Mouse (Mus musculus) embryonic facial prominence, embryonic 15.5 days (tissue): Measurements from ENCODE around the gene Chrng. TPM values are rescaled to one million over a fixed set of nuclear protein-coding genes. Genes with fewer than 3 reads are reported as not detected.
A peak's percentile ranks its signal among the peaks of the same experiment; 100 is the strongest.

ENCODE experiments used
- ATAC-seq: fragments of 200-750 bp; cut with Nextera tagmentation; 2 replicates; pipeline ENCODE4 v1.8.0; 2017; ENCODE audit warnings: low read depth, moderate TSS enrichment; ENCODE audit not compliant: insufficient number of reproducible peaks, low FRiP score, low TSS enrichment
- H3K27ac ChIP-seq: fragments of 300-500 bp; sonication (generic); replicated peaks from 2 replicates; pipeline ENCODE4 v1.5.1; 2015; ENCODE audit warnings: mild to moderate bottlenecking, inconsistent platforms
- H3K27me3 ChIP-seq: fragments of 300-500 bp; sonication (generic); 2 replicates; pipeline ENCODE4 v1.6.1; 2015; ENCODE audit warnings: inconsistent platforms
- H3K36me3 ChIP-seq: fragments of 300-500 bp; sonication (generic); 2 replicates; pipeline ENCODE4 v1.6.1; 2015; ENCODE audit warnings: mild to moderate bottlenecking, inconsistent platforms
- H3K4me1 ChIP-seq: fragments of 300-500 bp; sonication (generic); 2 replicates; pipeline ENCODE4 v1.6.1; 2015; ENCODE audit warnings: inconsistent platforms
- H3K4me2 ChIP-seq: fragments of 300-500 bp; sonication (generic); replicated peaks from 2 replicates; pipeline ENCODE4 v1.6.1; 2015; ENCODE audit warnings: mild to moderate bottlenecking, inconsistent platforms
- H3K4me3 ChIP-seq: fragments of 300-500 bp; sonication (generic); replicated peaks from 2 replicates; pipeline ENCODE4 v1.5.1; 2015; ENCODE audit warnings: mild to moderate bottlenecking, inconsistent platforms
- H3K9ac ChIP-seq: fragments of 300-500 bp; sonication (generic); 2 replicates; pipeline ENCODE4 v1.6.1; 2015; ENCODE audit warnings: inconsistent platforms
- H3K9me3 ChIP-seq: fragments of 300-500 bp; sonication (generic); replicated peaks from 2 replicates; pipeline ENCODE4 v1.6.1; 2016; ENCODE audit warnings: inconsistent platforms
- WGBS: fragments of 180-500 bp; shearing (Covaris S2); methylation state at CpG from one replicate; pipeline ENCODE4 v1.1.7; 2015; 5-methylcytosine and 5-hydroxymethylcytosine counted together
- polyA plus RNA-seq: library from polyadenylated mRNA; unstranded; fragments of >200 nt; fragmentation: Nextera tagmentation; extraction: Ambion mirVana; gene quantifications from 2 replicates; pipeline ENCODE4 v1.2.1, GENCODE M21; 2015

Chrng gene
- 24.4 and 34.2 TPM in 2 replicates for polyA plus RNA-seq

DNA sequence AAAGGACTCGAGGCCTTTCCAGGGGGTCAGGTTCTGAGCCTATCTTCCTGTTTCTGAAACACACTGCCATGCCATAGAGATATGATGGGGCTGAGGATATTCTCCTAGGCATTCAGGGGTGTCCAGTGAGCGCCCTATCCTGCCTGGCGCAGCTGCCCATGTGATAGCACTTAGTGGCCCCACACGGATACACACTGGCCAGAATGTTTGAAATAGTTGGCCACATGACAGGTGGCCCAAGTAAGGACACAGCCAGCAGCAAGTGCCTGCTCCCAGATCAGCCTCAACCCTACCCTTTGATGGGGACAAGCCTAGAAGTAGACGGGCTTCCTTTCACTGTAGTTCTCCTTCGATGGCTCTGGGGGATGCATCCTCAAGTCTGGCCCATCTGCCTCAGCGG is at the start of gene Chrng:
Gene Chrng (plus strand): TSS at position 193 of the 400 bp plus-strand sequence.
- Histone ChIP-seq H3K9me3 (no peaks in the 10 kb centered on the region), H3K4me3 (no peak within 1 kb of the TSS), H3K4me1 (no peaks in the 10 kb centered on the region), H3K4me2 (no peak within 1 kb of the TSS), H3K27ac (peak within 1 kb of the TSS; percentile 65), H3K36me3 (no peaks in the 10 kb centered on the region), H3K9ac (no peak within 1 kb of the TSS), H3K27me3 (peaks cover 30% of the 10 kb centered on the region)
- no peak for ATAC-seq
- WGBS, result 87% methylated on average over 7 of the region's 7 CpGs

DNA sequence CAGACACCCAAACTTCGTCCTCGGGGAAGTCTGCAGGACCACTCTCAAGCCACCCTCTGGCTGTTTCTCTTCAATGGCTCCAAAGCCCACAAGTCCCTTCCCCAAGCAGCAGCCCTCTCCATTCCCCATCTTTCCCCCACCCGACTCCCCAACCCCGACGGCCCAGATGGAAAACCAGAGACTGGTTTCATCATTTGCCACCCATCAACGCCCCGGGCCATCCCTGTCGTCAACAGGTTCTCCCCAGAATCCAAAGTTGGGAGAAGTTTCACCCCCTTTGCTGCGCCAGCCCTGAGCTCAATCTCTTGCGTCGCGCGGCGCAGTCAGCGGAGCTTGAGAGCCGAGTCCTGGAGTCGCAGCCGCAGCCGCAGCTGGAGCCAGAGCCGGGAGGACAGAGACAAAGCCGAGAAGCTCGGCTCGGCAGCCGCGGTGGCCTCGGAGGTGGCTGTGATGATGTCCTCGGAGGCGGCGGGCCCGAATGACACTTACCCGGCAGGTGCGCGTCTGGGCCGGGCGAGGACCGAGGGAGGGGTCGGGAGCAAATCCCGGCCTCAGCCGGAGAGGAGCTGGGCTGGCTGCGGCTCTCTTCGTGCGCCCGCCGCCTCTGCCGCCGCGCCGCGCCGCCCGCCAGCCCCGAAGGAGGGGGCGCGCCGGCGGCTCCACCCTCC is 48.8 kb upstream of the Chrng start:
- no peak overlapping the region for H3K9ac ChIP-seq
- WGBS, result under 1% methylated on average over 27 of the region's 56 CpGs
- peaks cover 94% of the 10 kb centered on the region for H3K27me3 ChIP-seq
- ATAC-seq, result no peak
- no peaks in the 10 kb centered on the region for H3K9me3 ChIP-seq
- H3K4me1 ChIP-seq, result peaks cover 30% of the 10 kb centered on the region
- H3K27ac ChIP-seq, result no peak overlapping the region
- no peaks in the 10 kb centered on the region for H3K36me3 ChIP-seq
- peak overlapping the region; percentile 81 for H3K4me2 ChIP-seq
- peak overlapping the region; percentile 44 for H3K4me3 ChIP-seq

DNA sequence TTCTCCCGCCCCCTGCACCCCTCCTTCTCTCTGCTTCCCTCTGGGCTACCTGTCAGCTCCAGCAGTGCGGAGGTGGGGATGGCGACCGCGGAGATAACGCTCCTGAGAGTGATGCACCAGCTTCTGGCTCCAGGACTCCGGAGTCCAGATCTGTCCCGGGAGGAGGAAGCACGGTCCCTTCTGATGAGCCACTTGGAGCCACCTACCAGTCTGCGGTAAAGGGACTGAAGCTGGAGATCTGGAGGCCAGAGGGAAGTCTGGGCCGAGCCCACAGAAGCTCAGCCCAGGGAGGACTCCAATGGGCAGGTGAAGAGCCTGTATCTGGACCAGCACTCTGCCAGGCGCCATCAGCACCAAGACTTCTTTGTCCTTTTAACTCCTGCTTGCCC is 48.3 kb upstream of the Chrng start, which contains the start of gene Ecel1:
Gene Ecel1 (minus strand): TSS at position 323 of the 389 bp plus-strand sequence.
- Histone ChIP-seq H3K27ac (no peak within 1 kb of the TSS), H3K36me3 (no peaks in the 10 kb centered on the region), H3K4me1 (peaks cover 30% of the 10 kb centered on the region), H3K9ac (no peak within 1 kb of the TSS), H3K27me3 (peaks cover 89% of the 10 kb centered on the region), H3K4me2 (peak within 1 kb of the TSS; percentile 81), H3K9me3 (no peaks in the 10 kb centered on the region), H3K4me3 (peak within 1 kb of the TSS; percentile 44)
- WGBS, result under 1% methylated on average over 11 of the region's 12 CpGs
- ATAC-seq, result no peak

DNA sequence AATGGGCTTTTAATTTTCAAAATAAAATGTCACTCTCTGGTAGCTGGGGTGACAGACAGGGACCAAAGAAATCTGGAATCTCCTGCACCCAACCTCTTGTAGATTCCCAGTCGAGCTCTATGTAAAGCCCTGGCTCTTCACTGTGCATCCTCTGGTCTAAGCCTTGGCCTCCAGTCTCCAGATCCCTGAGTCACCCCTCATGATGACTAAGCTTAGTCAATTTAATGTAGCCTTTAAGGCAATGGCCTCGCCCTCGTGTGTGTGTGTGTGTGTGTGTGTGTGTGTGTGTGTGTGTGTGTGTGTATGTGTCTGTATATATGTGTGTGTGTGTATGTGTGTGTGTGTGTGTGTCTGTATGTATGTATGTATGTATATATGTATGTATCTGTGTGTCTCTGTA is 45.1 kb upstream of the Chrng start:
- 75% methylated on average over 3 of the region's 3 CpGs for WGBS

DNA sequence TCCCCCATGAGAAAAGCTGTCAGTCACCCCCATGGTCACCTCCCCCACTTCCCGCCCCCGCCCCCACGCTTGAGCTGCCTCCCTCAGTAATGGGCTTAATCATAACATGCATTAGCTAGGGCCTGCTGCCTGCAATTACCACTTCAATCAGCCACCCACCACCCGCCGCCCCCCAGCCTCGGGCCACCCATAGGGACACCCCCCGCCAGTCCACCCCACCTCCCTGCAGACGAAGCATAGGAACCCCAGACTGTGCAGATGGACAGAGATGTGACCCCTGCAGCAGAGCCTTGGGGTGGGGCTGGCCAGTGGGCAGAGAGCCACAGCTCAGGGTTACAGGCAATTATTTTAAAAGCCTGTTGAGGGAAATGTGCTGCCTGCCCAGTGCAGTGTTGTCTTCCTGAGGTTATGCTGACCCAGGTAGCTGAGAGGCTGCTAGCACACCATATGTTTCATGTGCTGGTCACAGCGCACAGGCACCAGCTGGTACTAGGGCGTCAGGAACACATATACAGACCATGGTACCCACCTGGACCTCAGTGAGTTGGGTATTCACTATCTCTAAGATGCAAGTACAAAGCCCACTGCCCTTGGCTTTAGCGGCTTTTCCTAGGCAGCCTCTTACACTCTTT is 40.2 kb upstream of the Chrng start:
- Histone ChIP-seq H3K36me3 (no peaks in the 10 kb centered on the region), H3K9ac (no peak overlapping the region), H3K27ac (no peak overlapping the region), H3K4me2 (no peak overlapping the region), H3K4me1 (no peaks in the 10 kb centered on the region), H3K9me3 (no peaks in the 10 kb centered on the region), H3K4me3 (no peak overlapping the region), H3K27me3 (peaks cover 25% of the 10 kb centered on the region)
- ATAC-seq, result no peak
- WGBS, result 27% methylated on average over 11 of the region's 11 CpGs

More for the DNA sequence above, 45.1 kb upstream of the Chrng start:
- no peaks in the 10 kb centered on the region for H3K36me3 ChIP-seq
- peaks cover 60% of the 10 kb centered on the region for H3K27me3 ChIP-seq
- no peak for ATAC-seq
- H3K4me2 ChIP-seq, result no peak overlapping the region
- H3K4me3 ChIP-seq, result no peak overlapping the region
- H3K9me3 ChIP-seq, result no peaks in the 10 kb centered on the region
- H3K9ac ChIP-seq, result no peak overlapping the region
- no peak overlapping the region for H3K27ac ChIP-seq
- H3K4me1 ChIP-seq, result peaks cover 18% of the 10 kb centered on the region

DNA sequence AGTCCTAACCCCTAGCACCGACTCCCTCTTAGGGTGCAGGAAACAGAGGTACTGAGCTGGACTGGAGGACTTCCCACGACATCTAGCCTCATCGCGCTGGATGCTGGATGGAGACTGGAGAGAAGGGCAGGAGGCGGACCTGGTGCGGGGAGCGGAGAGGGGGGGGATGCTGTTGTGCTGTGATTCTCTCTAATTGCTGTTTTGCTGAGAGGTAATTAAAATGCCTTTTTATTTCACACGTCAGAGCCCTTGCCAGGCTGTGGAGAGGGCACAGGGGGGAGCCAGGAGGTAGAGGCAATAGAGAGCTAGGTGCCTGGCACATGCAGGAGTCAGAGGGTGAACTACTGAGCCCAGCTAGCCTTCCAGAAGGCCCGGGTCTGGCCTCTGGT is 39.7 kb upstream of the Chrng start:
- no peak for ATAC-seq
- Histone ChIP-seq H3K4me3 (no peak overlapping the region), H3K4me1 (no peaks in the 10 kb centered on the region), H3K36me3 (no peaks in the 10 kb centered on the region), H3K27me3 (peaks cover 26% of the 10 kb centered on the region), H3K9ac (no peak overlapping the region), H3K9me3 (no peaks in the 10 kb centered on the region), H3K4me2 (no peak overlapping the region), H3K27ac (no peak overlapping the region)
- WGBS, result 48% methylated on average over 9 of the region's 9 CpGs

DNA sequence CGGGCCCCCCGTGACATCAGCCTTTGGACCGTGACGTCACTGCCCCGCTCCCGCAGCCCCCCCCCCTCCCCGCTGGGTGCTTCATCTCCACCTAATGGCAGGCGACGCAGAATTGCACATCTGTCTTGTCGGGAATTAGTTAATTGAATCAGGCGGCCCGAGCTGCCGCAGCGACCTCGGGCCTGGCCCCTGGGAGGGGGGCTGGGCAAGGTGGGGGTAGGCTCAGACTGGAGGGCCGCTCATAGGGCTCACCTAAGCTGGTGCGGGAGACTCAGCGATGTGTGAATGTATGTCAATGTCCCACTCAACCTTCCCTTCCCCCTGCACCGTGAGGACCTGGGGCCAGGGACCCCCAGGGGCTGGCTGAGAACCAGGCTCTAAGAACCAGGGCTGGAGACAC is 34.0 kb upstream of the Chrng start:
- WGBS, result 9% methylated on average over 19 of the region's 19 CpGs
- Histone ChIP-seq H3K4me3 (no peak overlapping the region), H3K9ac (no peak overlapping the region), H3K27me3 (peaks cover 48% of the 10 kb centered on the region), H3K36me3 (no peaks in the 10 kb centered on the region), H3K9me3 (no peaks in the 10 kb centered on the region), H3K4me2 (peak overlapping the region; percentile 17; the same call in 1 of the 2 replicates), H3K27ac (no peak overlapping the region), H3K4me1 (peaks cover 12% of the 10 kb centered on the region)
- no peak for ATAC-seq

DNA sequence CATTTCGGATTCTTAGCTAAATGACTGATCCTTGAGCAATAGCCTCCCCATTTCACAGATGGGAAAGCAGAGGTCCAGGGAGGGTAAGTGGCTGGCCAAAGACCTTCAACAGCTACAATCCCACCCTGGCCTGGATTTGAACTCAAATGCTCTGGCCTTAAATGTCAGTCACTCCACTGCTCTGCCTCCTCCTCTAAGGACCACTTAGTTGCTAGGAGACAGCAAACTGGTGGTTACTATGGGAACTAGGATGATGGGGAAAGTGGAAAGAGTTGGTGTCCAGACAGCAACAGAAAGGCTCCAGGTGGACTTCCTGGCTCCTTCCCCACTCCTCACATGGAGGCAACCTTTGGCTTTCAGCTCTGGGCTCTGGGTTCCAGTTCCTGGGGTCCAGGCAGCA is 33.1 kb upstream of the Chrng start:
- Histone ChIP-seq H3K9me3 (no peaks in the 10 kb centered on the region), H3K4me3 (no peak overlapping the region), H3K36me3 (no peaks in the 10 kb centered on the region), H3K4me1 (peaks cover 20% of the 10 kb centered on the region), H3K27me3 (peaks cover 45% of the 10 kb centered on the region), H3K27ac (no peak overlapping the region), H3K4me2 (no peak overlapping the region), H3K9ac (no peak overlapping the region)
- WGBS, result 86% methylated on average over 1 of the region's 1 CpGs
- ATAC-seq, result no peak

DNA sequence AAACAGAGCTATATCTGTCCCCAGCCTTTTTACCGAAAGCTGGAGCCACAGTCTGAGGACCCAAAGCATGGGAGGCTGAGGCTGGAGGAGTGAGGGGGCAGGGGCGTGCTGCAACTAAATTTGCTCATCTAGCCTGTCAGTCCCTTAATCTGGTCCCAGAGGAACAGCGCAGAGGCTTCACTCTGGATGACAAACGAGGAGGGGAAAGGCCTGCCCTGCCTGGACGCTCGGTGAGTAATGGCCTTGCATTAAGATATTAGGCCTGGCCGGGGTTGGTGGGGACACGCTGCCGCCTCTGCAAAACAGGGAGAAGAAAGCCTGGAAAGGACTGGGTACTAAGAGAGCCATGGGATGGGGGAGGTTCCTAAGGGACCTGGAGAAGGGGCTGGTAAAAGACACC is 32.1 kb upstream of the Chrng start:
- H3K4me2 ChIP-seq, result no peak overlapping the region
- no peaks in the 10 kb centered on the region for H3K9me3 ChIP-seq
- H3K27ac ChIP-seq, result no peak overlapping the region
- H3K4me3 ChIP-seq, result no peak overlapping the region
- WGBS, result 46% methylated on average over 9 of the region's 9 CpGs
- peaks cover 44% of the 10 kb centered on the region for H3K27me3 ChIP-seq
- no peak for ATAC-seq
- no peak overlapping the region for H3K9ac ChIP-seq
- no peaks in the 10 kb centered on the region for H3K36me3 ChIP-seq
- peaks cover 21% of the 10 kb centered on the region for H3K4me1 ChIP-seq

DNA sequence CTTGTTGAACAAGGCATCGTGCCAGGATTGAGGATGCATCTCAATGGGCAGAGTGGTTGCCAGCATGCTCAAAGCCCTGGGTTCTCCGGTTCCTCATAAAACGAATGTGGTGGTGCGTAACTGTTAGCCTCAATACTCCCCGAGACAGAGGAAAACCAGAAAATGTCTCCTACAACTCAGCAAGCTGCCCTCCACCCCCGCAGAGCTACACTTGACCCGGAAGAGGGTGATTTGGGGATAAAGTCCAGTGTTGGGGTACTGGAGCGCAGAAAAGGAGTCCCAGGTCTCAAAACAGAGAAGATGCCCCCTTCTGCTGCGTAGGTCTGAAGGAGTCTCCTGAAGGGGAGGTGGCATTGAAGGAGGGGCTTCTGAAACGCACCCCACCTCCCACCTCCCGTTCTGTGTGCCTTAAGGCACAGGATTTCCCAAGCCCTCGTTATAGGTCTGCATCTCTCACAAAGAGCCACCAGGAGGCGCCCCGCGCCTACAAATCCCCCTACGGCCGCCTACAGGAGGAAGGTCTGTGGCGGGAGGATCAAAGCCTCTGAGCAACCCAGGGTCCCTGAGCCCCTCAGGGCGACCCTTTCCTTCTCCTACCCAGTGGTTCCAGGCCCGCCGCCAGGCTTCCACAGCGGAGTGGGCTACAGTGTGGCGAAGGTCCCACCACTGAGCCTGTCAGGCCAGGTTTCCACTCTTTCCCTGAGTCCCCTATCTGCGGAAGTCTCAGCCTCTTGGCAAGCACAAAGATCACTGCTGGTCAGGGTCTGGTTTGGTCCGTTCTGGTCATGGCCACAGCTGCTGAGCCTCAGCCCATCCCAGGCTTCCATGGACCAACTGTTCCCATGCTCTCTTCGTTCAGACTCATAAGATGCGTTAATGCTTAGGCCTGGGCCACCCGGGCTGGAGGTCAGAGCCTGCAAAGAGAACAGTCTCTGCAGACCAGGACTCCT is 30.2 kb upstream of the Chrng start:
- H3K4me2 ChIP-seq, result no peak overlapping the region
- no peak for ATAC-seq
- no peaks in the 10 kb centered on the region for H3K9me3 ChIP-seq
- 23% methylated on average over 28 of the region's 28 CpGs for WGBS
- H3K9ac ChIP-seq, result no peak overlapping the region
- no peak overlapping the region for H3K27ac ChIP-seq
- H3K4me3 ChIP-seq, result no peak overlapping the region
- peaks cover 21% of the 10 kb centered on the region for H3K4me1 ChIP-seq
- H3K36me3 ChIP-seq, result no peaks in the 10 kb centered on the region
- H3K27me3 ChIP-seq, result peaks cover 41% of the 10 kb centered on the region

DNA sequence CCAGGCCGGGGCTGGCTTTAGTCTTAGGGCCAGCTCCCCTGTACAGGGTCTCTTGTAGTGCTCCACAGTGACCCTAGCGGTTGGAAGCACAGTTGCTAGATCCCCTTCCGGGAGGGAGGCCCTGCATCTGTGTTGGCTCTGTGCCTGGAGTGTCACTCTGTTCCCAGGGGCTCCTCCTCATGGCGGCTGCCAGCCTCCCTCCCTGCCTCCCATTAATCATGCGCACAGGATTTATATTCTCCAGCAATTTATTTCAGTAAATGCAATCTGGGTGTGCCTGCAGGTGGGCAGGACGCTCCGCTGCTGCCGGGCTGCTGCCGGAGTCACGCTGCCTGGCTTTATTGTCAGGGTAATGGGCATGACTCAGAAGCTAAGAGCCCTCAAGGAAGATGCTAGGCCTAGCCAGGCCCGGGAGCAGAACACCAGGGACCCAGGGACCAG is 28.6 kb upstream of the Chrng start:
- peak; percentile 70; the same call in 1 of the 2 replicates for ATAC-seq
- Histone ChIP-seq H3K36me3 (no peaks in the 10 kb centered on the region), H3K9me3 (no peaks in the 10 kb centered on the region), H3K9ac (no peak overlapping the region), H3K4me1 (peaks cover 16% of the 10 kb centered on the region), H3K27me3 (peaks cover 31% of the 10 kb centered on the region), H3K27ac (no peak overlapping the region; the same call in 1 of the 2 replicates), H3K4me2 (peak overlapping the region; percentile 20; the same call in 1 of the 2 replicates), H3K4me3 (no peak overlapping the region)
- 4% methylated on average over 11 of the region's 11 CpGs for WGBS
